Mouse (Mus musculus) heart, adult 9 months (tissue): Measurements from ENCODE around the gene Slc44a4.
"Not testable (repeated sequence)": the region's sequence is repeated elsewhere in the genome, so short reads cannot be mapped to it uniquely, and the experiment has no call there.

Source experiments
- DNase-seq, 2 experiments: peaks; one replicate each; pipeline ENCODE4 v3.0.0; 2022; ENCODE audit warnings: low spot score in 2 of 2

The Slc44a4 gene

DNA sequence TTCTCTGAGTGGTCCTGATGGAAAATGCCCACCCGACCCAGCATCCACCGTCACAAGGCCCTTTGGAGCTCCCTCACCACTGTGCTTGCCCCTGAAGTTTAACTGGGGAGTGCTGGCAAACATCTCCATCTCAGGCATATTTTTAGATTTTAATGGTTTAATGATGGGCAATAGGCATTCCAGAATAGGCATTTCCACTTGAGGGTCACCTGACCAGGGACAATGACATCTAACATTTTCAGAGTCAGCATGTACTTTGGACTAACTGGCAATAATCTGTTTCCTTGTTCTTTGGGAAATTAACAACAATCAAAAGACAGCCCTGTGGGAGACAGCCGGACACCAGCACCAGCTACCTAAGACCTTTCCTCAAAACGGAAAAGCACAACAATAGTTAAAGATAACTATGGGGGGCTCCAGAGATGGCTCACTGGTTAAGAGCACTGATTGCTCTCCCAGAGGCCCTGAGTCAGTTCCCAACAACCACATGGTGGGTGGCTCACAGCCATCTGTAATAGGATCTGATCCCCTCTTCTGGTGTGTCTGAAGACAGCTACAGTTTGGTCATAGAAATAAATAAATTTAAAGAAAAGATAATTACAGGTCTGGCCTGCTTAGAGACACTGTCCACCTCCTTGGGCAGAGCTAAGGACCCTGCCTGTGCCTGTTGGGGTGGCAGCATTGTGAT is 29.0 kb downstream of the Slc44a4 start:
- no peak for DNase-seq

DNA sequence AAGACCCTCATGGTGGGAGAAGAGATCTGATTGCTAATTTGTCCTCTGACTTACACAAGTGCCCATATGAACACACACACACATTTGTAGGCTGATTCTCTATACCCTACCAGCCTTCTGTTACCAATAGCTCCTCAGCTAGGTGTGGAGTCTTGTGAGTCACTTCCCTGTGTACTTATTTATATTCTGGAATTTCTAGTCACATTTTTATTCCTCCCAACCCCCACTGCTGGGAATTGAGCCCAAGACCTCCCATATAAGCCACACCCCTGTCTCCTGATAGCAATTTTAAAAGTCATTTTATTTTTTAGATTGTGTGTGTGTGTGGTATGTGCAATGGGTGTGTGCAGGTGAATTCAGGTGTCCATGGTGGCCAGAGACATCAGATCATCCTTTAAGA is 30.1 kb downstream of the Slc44a4 start:
- no peak for DNase-seq

GRCm38 (mm10) chr17:34946486-34947140 is 32.3 kb downstream of the Slc44a4 start:
- DNase-seq: no peak

DNA sequence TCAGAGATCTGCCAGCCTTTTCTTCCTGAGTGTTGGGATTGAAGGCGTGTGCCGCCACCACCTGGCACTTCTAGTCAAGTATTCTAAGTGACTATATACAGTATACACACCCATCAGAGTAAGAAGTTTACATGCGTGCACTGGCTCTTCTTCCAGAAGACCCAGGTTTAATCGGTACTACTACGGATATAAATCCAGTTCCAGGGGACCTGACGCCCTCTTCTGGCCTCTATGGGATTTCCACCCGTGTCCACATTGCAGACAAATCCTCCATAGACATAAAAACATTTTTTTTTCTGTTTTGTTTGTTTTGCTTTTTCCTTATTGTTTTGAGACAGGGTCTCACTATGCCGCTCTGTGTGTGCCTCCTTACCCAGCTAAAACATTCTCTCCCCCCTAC is 33.3 kb downstream of the Slc44a4 start:
- DNase-seq: no peak

DNA sequence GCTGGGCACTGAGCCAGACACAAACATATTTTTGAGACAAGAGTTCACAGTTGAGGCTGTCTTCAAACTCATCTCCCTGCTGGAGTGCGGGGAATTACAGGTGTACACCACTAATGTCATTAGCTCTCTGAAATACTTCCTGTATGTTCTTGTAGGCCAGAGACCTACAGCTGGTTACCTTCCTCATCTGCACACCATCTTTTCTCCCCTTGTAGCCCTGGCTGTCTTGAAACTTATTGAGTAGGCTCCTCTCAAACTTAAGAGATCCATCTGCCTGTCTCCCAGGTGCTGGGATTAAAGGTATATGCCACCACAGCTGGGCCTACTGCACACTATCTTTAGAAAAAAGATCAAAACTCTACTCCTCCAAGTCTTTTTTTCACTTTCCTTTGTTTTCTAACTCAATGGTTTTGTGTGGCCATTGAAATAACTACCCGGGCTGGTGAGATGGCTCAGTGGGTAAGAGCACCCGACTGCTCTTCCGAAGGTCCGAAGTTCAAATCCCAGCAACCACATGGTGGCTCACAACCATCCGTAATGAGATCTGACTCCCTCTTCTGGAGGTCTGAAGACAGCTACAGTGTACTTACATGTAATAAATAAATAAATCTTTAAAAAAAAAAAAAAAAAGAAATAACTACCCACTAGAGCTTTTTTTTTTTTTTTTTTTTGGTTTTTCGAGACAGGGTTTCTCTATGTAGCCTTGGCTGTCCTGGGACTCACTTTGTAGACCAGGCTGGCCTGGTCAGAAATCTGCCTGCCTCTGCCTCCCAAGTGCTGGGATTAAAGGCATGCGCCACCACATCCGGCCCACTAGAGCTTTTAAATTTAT is 34.7 kb downstream of the Slc44a4 start:
- not testable (repeated sequence) for DNase-seq

DNA sequence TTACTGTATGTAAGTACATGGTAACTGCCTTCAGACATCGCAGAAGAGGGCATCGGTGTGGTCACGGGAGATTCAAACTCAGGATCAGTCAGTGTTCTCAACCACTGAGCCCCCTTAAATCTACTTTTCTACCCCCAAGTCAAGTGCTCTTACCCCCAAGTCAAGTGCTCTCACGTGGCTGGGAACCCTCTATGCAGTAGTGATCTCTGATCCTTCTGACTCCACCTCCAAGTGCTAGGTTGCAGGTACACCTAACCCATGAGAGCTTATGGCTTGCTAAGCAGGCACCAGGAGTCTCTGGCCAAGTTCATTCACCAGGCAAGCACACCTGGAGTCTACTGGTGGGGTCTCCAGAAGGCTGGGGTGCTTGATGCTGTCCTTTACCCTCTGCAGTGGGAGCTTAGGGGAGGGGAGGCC is 35.3 kb downstream of the Slc44a4 start:
- no peak for DNase-seq

DNA sequence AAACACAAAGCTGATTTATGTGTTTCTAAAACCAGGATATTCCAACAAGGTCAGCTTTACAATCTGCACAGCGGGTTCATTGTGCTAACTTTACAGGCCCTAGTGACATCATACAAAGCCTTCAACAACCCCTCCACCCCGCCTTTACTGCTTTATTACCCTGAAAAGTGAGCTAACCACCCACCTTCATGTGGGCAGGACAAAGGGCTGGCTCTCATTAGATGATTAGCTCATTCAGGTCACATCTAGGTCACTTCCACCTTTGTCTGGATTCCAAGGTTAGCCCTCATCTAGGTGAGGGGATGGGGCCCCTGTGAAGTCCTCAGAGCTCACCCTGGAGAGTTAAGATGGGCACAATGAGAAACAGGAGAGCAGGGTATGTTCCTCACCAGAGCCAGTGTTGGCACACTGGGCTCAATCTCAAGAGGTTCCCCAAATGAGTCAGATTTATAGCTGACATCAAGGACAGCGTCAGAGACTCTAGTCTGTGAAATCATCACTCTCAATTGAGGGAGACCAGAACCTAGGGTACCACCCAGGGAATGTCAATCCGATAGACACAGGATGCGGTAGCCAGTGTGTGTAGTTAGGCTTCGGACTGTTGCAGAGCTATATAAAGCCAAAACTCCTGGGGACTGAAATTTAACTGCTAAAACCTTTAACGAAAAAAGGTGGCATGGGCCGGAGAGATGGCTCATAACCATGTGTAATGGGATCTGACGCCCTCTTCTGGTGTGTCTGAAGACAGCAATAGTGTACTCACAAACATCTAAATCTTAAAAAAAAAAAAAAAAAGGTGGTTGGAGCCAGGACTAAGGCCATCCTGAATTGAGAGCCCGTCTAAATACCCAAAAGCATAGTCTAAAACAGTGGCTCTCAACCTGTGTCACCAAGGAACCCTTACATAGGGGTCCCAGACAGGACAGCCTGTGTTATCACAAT is 36.5 kb downstream of the Slc44a4 start:
- no peak for DNase-seq

DNA sequence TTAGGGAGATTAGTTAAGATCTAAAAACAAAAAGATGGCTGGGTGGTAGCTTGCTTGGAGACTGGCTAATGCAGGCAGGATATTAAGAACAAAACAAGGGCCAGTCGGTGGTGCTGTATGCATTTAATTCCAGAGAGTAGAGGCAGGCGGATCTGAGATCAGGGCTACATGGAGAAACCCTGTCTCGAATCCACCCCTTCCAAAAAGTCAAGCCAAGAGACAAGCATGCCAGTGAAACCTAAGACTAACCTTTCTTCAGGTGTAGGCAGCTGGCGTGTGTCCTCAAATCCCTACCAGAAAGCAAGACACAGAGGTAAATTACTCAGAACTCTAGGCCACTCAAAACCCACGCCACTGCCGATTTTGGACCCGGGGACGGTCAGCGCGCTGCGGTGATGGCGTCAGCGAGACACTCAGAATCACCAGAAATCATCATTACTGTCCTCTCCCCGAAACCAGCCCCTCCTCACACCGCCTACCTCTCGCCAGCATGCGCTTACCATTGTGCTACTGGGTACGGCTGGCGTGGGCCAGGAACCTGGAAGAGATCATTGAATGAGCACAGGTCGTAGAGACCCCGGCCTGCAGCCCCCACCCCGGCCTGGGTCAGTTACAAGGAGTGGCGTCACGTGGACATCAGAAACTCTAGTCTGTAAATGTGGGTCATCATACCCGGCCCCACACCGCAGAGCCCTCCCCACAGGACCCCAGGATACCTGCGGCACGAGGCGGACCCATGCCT is 37.5 kb downstream of the Slc44a4 start:
- DNase-seq: no peak

DNA sequence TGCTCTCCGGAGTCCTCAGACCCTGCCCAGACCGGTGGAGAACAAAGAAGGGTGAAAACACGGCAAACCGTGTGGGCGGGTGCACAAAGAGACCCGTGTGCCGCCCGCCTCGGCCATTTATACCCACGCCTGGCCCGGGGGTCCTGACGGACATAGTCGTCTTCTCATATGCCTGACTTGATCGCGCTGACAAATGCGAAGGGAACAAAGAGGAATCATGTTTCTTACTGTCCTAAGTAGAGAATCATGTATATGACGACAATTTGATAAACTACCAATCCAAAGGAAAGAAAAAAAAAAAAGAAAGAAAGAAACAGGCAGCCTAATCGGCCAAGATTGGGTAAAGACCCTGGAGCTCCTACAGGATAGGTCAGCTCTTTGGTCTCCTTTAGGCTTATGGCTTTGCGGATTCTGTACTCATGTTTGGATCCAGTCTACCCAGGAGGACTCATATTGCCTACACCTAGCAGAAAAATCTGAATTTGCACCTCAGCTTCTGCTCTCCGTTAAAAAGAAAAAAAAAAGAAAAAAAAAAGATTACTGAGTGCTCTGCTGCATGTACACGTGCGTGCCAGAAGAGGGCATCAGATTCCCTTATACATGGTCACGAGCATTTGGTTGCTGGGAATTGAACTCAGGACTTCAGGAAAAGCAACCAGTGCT is 38.2 kb downstream of the Slc44a4 start:
- DNase-seq: peak; percentile 81 to 83

- no peak for DNase-seq
These were observed 39.0 kb downstream of the Slc44a4 start for GRCm38 (mm10) chr17:34953258-34953657.

DNA sequence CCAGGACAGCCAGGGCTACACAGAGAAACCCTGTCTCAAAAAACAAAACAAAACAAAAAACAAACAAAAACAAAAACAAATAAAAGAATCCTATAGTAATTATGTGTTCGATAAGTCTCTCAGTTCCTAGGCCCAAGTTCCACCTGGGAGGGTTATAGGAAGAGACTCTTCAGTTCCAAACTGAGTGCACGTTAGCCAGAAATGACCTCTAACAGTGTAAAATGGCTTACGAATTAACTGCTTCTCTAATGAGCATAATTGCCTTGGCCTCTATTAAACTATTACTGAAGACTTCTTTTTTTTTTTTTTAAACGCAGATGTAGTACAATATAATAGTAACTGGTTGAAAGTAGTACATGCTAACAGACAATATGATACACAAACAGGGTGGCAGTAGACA is 39.6 kb downstream of the Slc44a4 start:
- DNase-seq: no peak

DNA sequence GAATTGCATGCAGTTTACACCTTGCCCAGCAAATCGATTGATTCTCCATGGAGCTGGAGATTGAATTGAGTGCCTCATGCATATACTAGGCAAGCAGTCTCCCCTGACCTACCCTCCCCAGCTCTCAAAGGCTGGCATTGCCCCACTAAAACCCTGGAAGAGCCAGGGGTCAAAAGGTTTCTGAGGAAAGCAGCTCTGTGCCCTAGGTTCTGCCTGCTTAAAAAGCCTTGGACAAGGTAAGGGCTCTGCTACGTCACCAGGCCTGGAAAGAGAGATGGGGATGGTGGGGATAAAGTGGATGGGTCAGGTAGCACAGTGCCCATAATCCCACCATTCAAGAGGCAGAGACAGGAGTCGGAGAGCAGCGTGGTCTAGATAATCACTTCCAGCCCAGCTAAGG is 40.6 kb downstream of the Slc44a4 start:
- DNase-seq: no peak

- DNase-seq: no peak
These were observed 41.6 kb downstream of the Slc44a4 start for GRCm38 (mm10) chr17:34955884-34956283.

GRCm38 (mm10) chr17:34956340-34956739 is 42.1 kb downstream of the Slc44a4 start:
- DNase-seq: no peak

DNA sequence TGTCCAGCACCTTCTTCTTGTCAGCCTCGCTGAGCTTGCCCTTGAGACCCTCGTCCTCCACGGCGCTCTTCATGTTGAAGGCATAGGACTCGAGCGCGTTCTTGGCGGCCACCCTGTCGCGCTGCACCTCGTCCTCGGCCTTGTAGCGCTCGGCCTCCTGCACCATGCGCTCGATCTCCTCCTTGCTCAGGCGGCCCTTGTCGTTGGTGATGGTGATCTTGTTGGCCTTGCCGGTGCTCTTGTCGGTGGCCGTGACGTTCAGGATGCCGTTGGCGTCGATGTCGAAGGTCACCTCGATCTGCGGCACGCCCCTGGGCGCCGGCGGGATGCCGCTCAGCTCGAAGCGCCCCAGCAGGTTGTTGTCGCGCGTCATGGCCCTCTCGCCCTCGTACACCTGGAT is 43.0 kb downstream of the Slc44a4 start:
- not testable (repeated sequence) for DNase-seq

GRCm38 (mm10) chr17:34957966-34958365 is 43.7 kb downstream of the Slc44a4 start:
- DNase-seq: not testable (repeated sequence)

- not testable (repeated sequence) for DNase-seq
These were observed 44.5 kb downstream of the Slc44a4 start for GRCm38 (mm10) chr17:34958734-34959129.

GRCm38 (mm10) chr17:34959130-34959778 is 45.0 kb downstream of the Slc44a4 start, which contains the start of gene Hspa1b:
Hspa1b (minus strand) TSS chr17:34959238.
- peak; percentile 94 for DNase-seq

GRCm38 (mm10) chr17:34959881-34960515 is 45.7 kb downstream of the Slc44a4 start:
- peak in 1 of 2 experiments; percentile 72 for DNase-seq
